Mouse (Mus musculus): ENCODE data around the gene Abca2. TPM values are rescaled to one million over a fixed set of nuclear protein-coding genes. Genes with fewer than 3 reads are reported as not detected.

Abca2 gene
- 9.8 and 10.2 TPM in 2 replicates for polyA plus RNA-seq (2015; fragmentation: Nextera tagmentation; extraction: Ambion mirVana)

DNA sequence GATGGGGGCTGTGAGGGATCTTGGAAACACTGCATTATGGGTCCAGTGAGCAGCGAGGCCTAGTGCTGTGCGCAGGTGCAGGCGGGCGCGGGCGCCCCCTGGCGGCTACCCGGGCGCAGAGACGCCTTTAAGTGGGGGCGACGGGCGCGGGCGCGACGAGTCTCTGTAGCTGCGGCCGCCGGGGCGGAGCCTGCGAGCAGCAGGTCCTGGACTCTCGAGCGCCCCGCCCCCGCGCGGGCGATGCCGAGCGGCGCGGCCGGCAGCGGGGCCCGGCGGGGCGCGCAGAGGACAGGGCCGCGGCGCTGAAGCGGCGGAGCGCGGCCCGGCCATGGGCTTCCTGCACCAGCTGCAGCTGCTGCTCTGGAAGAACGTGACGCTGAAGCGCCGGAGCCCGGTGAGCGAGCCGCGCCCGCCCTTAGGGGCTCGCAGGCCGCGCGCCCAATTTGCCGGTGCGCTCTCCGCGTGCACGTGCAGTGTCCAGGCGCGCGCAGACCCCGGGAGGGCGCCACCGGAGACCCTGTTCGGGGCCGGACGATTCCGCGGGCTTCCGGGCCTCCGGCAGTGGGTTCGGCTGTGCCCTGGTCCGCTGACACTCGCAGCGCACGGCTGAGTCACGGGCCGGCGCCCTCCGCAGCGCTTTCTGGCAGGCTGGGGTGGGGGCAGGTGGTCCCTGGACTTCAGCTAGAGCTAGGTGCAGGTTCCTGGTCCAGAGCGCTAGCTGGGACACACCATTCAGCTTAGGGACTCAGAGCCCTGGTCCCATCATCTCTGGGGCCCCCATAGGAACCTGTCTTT is at the start of gene Abca2:
Gene Abca2, plus strand, starts transcription at position 262 of the 795 bp plus-strand sequence.
- H3K4me3 ChIP-seq, result peak within 1 kb of the TSS; percentile 66
- peak within 1 kb of the TSS; percentile 90 for H3K27ac ChIP-seq (replicated peaks)
- no peaks in the 10 kb centered on the region for H3K9me3 ChIP-seq
- H3K27me3 ChIP-seq, result peaks cover 28% of the 10 kb centered on the region
- peak within 1 kb of the TSS; percentile 74 for H3K4me2 ChIP-seq
- ATAC-seq (ENCODE audit: low read depth), result peak; percentile 90
- WGBS, result under 1% methylated on average over 69 of the region's 89 CpGs
- H3K36me3 ChIP-seq, result peaks cover 10% of the 10 kb centered on the region
- peak within 1 kb of the TSS; percentile 86 for H3K9ac ChIP-seq
- H3K4me1 ChIP-seq (replicated peaks), result peaks cover 36% of the 10 kb centered on the region

- Histone ChIP-seq H3K36me3 (no peaks in the 10 kb centered on the region), H3K27me3 (0 out of 2 replicates have a peak, but pooled peaks cover 5% of the 10 kb centered on the region), H3K4me3 (no peak overlapping the region), H3K27ac (replicated peaks) (no peak overlapping the region), H3K9ac (no peak overlapping the region), H3K4me2 (no peak overlapping the region), H3K4me1 (replicated peaks) (no peaks in the 10 kb centered on the region), H3K9me3 (no peaks in the 10 kb centered on the region)
- no peak for ATAC-seq (ENCODE audit: low read depth)
- 81% methylated on average over 5 of the region's 5 CpGs for WGBS
These were observed 44.0 kb upstream of the Abca2 start for GRCm38 (mm10) chr2:25384492-25384891.

- Histone ChIP-seq H3K36me3 (no peaks in the 10 kb centered on the region), H3K27ac (replicated peaks) (no peak overlapping the region), H3K4me3 (no peak overlapping the region), H3K4me1 (replicated peaks) (peaks cover 23% of the 10 kb centered on the region), H3K9me3 (no peaks in the 10 kb centered on the region), H3K9ac (no peak overlapping the region), H3K27me3 (peaks cover 45% of the 10 kb centered on the region), H3K4me2 (no peak overlapping the region)
- ATAC-seq (ENCODE audit: low read depth), result no peak
- WGBS, result 65% methylated on average over 5 of the region's 5 CpGs
These were observed 37.2 kb upstream of the Abca2 start for GRCm38 (mm10) chr2:25391266-25391665.

DNA sequence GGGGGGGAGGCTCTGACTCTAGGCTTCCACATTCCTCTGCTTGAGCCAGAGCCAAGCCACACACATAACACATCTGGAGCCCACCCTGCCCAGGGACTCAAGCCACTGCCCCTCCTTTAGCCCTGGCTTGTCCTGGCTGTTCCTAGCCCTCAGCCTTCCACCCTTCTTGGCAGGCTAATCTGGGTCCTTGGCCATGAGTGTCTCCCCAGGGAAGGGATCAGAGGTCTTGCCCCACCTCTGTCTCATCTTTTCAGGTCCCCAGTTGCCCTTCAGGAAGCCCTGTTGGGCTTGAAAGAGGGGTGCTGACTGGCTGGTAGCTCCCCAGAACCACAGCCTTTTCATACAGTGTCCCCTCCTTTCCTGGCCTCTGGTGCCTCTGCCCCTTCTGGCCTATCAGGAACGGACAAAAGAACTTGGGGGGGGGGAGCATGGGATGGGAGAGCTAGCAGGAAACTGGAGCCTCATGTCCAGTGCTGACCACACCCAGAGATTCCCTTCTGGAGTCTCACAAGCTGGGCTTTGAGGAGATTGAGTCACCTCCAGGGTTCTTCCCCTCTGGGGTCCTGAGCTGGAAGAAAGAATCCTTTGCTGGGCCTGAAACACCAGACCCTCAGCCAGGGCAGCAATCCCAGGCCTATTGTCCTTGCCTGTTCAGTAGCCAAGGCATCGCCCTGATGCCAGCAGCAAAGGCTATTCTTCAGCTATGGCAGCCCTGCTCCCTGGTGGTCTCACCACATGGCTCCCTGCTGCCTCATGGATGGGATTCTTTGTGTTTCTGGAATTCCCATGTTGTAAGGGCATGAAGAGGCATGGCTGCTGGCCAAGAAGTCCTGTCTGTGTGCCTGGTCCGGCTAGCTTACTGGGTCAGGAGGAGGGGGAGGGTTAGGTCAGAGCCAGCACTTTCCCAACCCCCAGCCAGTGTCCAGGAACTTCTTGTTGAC is 34.0 kb upstream of the Abca2 start:
- 28% methylated on average over 3 of the region's 3 CpGs for WGBS
- ATAC-seq (ENCODE audit: low read depth), result peak; percentile 64

DNA sequence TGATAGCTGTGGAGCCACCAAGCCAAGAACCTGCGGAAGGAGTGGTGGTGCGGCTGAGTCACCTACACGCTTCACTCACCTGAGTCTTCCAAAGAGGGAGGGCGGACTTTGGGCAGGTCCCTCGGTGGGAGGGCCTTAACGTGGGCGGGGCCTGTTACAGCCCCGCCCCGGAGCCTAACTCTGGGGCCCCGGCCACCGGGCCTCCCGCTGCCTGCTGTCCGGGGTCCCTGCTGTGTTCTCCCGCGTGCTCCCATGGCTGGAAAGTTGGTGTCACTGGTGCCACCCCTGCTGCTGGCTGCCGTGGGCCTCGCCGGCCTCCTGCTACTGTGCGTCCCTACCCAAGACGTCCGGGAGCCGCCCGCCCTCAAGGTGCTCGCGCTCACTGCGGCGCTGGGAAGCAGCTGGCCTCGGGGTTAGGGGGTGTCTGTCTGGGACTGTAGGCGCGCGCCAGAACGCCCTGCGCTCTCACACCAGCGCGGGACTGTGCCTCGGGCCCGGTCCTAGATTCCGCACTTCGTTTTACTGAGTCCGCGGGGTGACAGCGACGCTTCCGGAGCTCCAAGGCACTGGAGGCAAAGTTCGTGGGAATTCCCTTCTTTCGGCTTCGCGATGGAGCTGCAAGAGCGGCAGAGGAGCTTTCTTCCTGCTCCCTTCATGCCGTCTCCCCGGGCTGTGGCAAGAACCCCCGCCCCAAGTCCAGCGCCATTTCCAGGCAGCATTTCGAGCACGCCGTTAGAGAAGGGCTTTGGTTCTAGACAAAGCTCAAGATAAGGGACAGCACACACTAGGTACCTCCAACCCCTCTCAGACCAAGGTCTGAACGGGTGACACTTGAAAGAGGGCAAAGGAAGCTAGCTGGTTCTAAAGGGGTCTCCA is 32.5 kb upstream of the Abca2 start, which contains the start of gene Entpd2:
Gene Entpd2, plus strand, starts transcription at position 154 of the 876 bp plus-strand sequence.
- H3K36me3 ChIP-seq, result no peaks in the 10 kb centered on the region
- peak within 1 kb of the TSS; percentile 35 for H3K4me3 ChIP-seq
- peak within 1 kb of the TSS; percentile 60 for H3K9ac ChIP-seq
- H3K27ac ChIP-seq (replicated peaks), result no peak within 1 kb of the TSS; the same call in 1 of the 2 replicates
- no peak for ATAC-seq (ENCODE audit: low read depth)
- H3K4me2 ChIP-seq, result peak within 1 kb of the TSS; percentile 62
- H3K4me1 ChIP-seq (replicated peaks), result peaks cover 33% of the 10 kb centered on the region
- H3K27me3 ChIP-seq, result peaks cover 92% of the 10 kb centered on the region
- H3K9me3 ChIP-seq, result no peaks in the 10 kb centered on the region
- 1% methylated on average over 57 of the region's 57 CpGs for WGBS

More for the DNA sequence above, 34.0 kb upstream of the Abca2 start:
- no peak overlapping the region for H3K4me2 ChIP-seq
- peaks cover 78% of the 10 kb centered on the region for H3K27me3 ChIP-seq
- H3K4me3 ChIP-seq, result no peak overlapping the region
- no peaks in the 10 kb centered on the region for H3K9me3 ChIP-seq
- no peaks in the 10 kb centered on the region for H3K36me3 ChIP-seq
- H3K4me1 ChIP-seq (replicated peaks), result peaks cover 26% of the 10 kb centered on the region
- H3K9ac ChIP-seq, result no peak overlapping the region
- H3K27ac ChIP-seq (replicated peaks), result peak overlapping the region; percentile 30; the same call in 1 of the 2 replicates

DNA sequence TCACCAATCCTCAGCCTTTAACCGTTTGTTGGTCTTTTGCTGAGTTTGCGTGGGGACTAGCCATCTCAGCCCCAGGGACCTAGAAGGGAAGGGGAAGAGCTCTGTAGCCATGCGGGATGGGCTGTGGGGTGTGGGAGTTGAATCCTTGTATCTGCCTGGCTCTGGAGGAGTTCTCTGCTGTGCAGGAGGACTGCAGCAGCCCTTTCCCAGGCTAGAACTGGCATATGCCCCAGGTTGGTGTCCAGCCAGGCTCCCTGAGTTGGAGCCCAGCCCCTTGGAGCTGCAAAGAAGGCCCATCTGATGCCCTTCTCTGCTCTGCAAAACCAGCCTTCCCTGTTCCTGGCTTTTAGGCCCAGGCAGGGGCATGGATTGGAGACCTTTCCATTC is 31.9 kb upstream of the Abca2 start:
- Histone ChIP-seq H3K27me3 (peaks cover 97% of the 10 kb centered on the region), H3K4me3 (peak overlapping the region; percentile 35), H3K9ac (0 out of 2 replicates have a peak overlapping the region, but pooled peaks have one; percentile 60), H3K27ac (replicated peaks) (no peak overlapping the region), H3K9me3 (no peaks in the 10 kb centered on the region), H3K4me1 (replicated peaks) (peaks cover 31% of the 10 kb centered on the region), H3K36me3 (no peaks in the 10 kb centered on the region), H3K4me2 (peak overlapping the region; percentile 62)
- no peak for ATAC-seq (ENCODE audit: low read depth)
- 37% methylated on average over 3 of the region's 3 CpGs for WGBS

DNA sequence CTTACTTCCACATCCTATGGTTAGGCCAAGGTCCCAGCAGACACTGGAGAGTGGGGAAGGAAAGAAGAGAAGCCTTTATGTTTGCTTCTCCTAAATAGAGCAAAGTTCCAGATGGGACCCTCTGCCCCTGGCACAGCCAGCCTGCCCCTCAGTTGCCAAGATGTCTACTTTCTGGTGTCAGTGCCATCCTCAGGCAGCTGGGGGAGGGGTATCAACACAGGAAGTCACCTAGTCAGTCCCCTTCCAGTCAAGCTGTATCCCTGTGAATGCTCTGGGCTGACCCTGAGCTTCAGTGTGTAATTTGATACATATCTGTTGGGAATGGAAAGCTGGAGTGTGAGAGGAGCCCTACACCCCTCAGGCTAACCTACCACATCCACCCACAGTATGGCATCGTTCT is 31.5 kb upstream of the Abca2 start:
- Histone ChIP-seq H3K4me3 (peak overlapping the region; percentile 35; the same call in 1 of the 2 replicates), H3K9me3 (no peaks in the 10 kb centered on the region), H3K9ac (no peak overlapping the region), H3K36me3 (no peaks in the 10 kb centered on the region), H3K27ac (replicated peaks) (no peak overlapping the region), H3K27me3 (peaks cover 95% of the 10 kb centered on the region), H3K4me1 (replicated peaks) (peaks cover 31% of the 10 kb centered on the region), H3K4me2 (peak overlapping the region; percentile 62; the same call in 1 of the 2 replicates)
- 73% methylated on average over 1 of the region's 1 CpGs for WGBS
- ATAC-seq (ENCODE audit: low read depth), result no peak

DNA sequence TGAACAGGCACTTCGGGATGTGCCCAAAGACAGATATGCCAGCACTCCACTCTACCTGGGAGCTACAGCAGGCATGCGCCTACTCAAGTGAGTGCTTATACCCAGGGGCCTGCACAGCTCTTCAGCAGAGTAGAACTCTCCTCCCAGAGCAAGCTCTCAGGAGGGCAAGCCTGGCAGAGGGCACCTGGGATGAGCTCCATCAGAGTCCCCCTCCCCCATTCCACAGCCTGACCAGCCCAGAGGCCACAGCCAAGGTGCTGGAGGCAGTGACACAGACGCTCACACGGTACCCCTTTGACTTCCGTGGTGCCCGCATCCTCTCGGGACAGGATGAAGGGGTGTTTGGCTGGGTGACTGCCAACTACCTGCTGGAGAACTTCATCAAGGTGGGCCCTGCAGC is 30.4 kb upstream of the Abca2 start:
- peaks cover 37% of the 10 kb centered on the region for H3K4me1 ChIP-seq (replicated peaks)
- no peaks in the 10 kb centered on the region for H3K9me3 ChIP-seq
- H3K27ac ChIP-seq (replicated peaks), result no peak overlapping the region
- peaks cover 84% of the 10 kb centered on the region for H3K27me3 ChIP-seq
- no peak overlapping the region for H3K9ac ChIP-seq
- H3K4me2 ChIP-seq, result no peak overlapping the region
- ATAC-seq (ENCODE audit: low read depth), result no peak
- H3K36me3 ChIP-seq, result no peaks in the 10 kb centered on the region
- H3K4me3 ChIP-seq, result no peak overlapping the region
- 93% methylated on average over 7 of the region's 7 CpGs for WGBS

- 61% methylated on average over 8 of the region's 8 CpGs for WGBS
- ATAC-seq (ENCODE audit: low read depth), result no peak
- Histone ChIP-seq H3K27ac (replicated peaks) (no peak within 1 kb of the TSS), H3K4me2 (peak within 1 kb of the TSS; percentile 48), H3K36me3 (no peaks in the 10 kb centered on the region), H3K4me3 (no peak within 1 kb of the TSS), H3K9ac (0 out of 2 replicates have a peak within 1 kb of the TSS, but pooled peaks have one; percentile 60), H3K27me3 (peaks cover 74% of the 10 kb centered on the region), H3K4me1 (replicated peaks) (peaks cover 41% of the 10 kb centered on the region), H3K9me3 (no peaks in the 10 kb centered on the region)
These were observed 29.5 kb upstream of the Abca2 start, which contains the start of gene Npdc1 for GRCm38 (mm10) chr2:25399051-25399450. TSS of gene Npdc1 (plus strand) at chr2:25399351.

DNA sequence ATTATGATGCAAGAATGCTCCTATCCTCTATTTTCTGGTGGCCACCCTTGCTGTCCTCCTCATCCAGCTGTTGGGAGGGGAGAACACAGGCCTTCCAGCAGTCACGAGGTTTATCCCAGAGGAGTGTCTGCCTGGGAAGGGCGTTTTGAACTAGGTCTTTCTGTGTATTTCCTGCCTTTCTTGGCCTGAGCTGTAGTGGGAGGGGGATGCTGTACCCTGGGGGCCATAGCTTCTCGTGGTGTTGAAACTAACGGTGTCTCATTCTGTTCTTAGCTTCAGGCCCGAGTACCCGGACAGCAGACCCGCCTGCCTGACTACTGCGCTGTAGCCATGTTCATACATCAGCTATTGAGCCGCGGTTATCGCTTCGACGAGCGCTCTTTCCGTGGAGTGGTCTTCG is 28.2 kb upstream of the Abca2 start:
- no peak for ATAC-seq (ENCODE audit: low read depth)
- H3K27me3 ChIP-seq, result peaks cover 62% of the 10 kb centered on the region
- peak overlapping the region; percentile 60 for H3K9ac ChIP-seq
- H3K36me3 ChIP-seq, result no peaks in the 10 kb centered on the region
- WGBS, result 20% methylated on average over 16 of the region's 16 CpGs
- no peaks in the 10 kb centered on the region for H3K9me3 ChIP-seq
- peak overlapping the region; percentile 27 for H3K4me3 ChIP-seq
- peaks cover 43% of the 10 kb centered on the region for H3K4me1 ChIP-seq (replicated peaks)
- H3K27ac ChIP-seq (replicated peaks), result no peak overlapping the region
- H3K4me2 ChIP-seq, result peak overlapping the region; percentile 48

DNA sequence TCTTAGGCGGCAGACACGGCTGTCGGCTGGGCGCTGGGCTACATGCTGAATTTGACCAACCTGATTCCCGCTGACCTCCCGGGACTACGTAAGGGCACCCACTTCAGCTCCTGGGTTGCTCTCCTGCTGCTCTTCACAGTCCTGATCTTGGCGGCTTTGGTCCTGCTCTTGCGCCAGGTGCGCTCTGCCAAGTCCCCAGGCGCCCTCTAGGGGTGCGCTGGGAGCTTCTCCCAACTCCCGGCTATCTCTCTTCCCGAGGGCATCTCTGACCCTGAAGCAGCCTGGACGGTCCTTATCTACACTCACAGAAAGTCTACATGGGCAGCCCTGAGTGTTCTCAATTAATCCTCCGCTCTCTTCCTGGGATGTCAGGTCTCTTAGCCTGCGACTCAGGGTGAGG is 27.7 kb upstream of the Abca2 start:
- 3% methylated on average over 17 of the region's 17 CpGs for WGBS
- peaks cover 43% of the 10 kb centered on the region for H3K4me1 ChIP-seq (replicated peaks)
- no peak for ATAC-seq (ENCODE audit: low read depth)
- no peaks in the 10 kb centered on the region for H3K36me3 ChIP-seq
- no peaks in the 10 kb centered on the region for H3K9me3 ChIP-seq
- peak overlapping the region; percentile 60 for H3K9ac ChIP-seq
- peak overlapping the region; percentile 48 for H3K4me2 ChIP-seq
- peak overlapping the region; percentile 27 for H3K4me3 ChIP-seq
- peaks cover 57% of the 10 kb centered on the region for H3K27me3 ChIP-seq
- H3K27ac ChIP-seq (replicated peaks), result no peak overlapping the region

Measured in neural tube, embryonic 13.5 days (tissue).